Comparison of ENCODE assay signal across 15 mouse cellular contexts in genomic region chr9:47608441-47608840, GRCm38 (mm10).
"Had no signal": no experiment of that assay in that cellular context is flagged by ENCODE, and none has a peak within 500 bp of the region (broad histone marks: within the 10 kb centered on the region; RNA-seq: fewer than 3 reads in every experiment).

No protein-coding gene starts in this region.

- H3K4me2 ChIP-seq: kidney, embryonic 15.5 days; limb, embryonic 15.5 days; liver, embryonic 12.5 days; neural tube, embryonic 13.5 days; stomach, embryonic 15.5 days had no signal

- H3K27me3 ChIP-seq: kidney, embryonic 15.5 days; liver, embryonic 12.5 days; neural tube, embryonic 13.5 days; stomach, embryonic 15.5 days had no signal

- ATAC-seq: liver, embryonic 12.5 days had no signal

- H3K4me1 ChIP-seq: stomach, embryonic 15.5 days had no signal

- H3K27ac ChIP-seq: kidney, embryonic 15.5 days; limb, embryonic 15.5 days; liver, embryonic 12.5 days; neural tube, embryonic 13.5 days; stomach, embryonic 15.5 days had no signal

- H3K9me3 ChIP-seq: kidney, embryonic 15.5 days; limb, embryonic 15.5 days; liver, embryonic 12.5 days; midbrain, embryonic 10.5 days; neural tube, embryonic 13.5 days; stomach, embryonic 15.5 days had no signal

- H3K36me3 ChIP-seq: kidney, embryonic 15.5 days; limb, embryonic 15.5 days; liver, embryonic 12.5 days; midbrain, embryonic 10.5 days; neural tube, embryonic 13.5 days; stomach, embryonic 15.5 days had no signal

- H3K4me3 ChIP-seq: kidney, embryonic 15.5 days; limb, embryonic 15.5 days; liver, embryonic 12.5 days; midbrain, embryonic 10.5 days; neural tube, embryonic 13.5 days; stomach, embryonic 15.5 days had no signal

- H3K9ac ChIP-seq: kidney, embryonic 15.5 days; limb, embryonic 15.5 days; liver, embryonic 12.5 days; neural tube, embryonic 13.5 days; stomach, embryonic 15.5 days had no signal

- DNase-seq: kidney, adult 2 months; kidney, postnatal 14 days; layer of hippocampus, postnatal 36 days; lung, postnatal 4 days; midbrain, embryonic 14.5 days; retina, postnatal 1 day; right cerebral cortex, postnatal 4 days; spleen, adult 18-20 months; thymus, postnatal 4 days had no signal
